Mouse (Mus musculus): ENCODE measurements at regions not wholly inside any gene's neighbourhood (a gene's known extent, or its start where the extent isn't known, plus 50 kb on each side); places are given as distances from the start of the nearest gene placed in this dataset.

GRCm38 (mm10) chr14:106034933-106035665, 70.9 kb upstream of the Trim52 start:
- Histone ChIP-seq H3K36me3 (ENCODE audit: control insufficient read depth, insufficient read depth, low read length) (no peaks in the 10 kb centered on the region), H3K4me2 (ENCODE audit: low read depth, low read length) (no peak overlapping the region), H3K27ac (ENCODE audit: low read length) (no peak overlapping the region), H3K27me3 (ENCODE audit: control insufficient read depth, insufficient read depth, low read depth, low read length) (no peaks in the 10 kb centered on the region), H3K4me3 (ENCODE audit: low read length) (no peak overlapping the region), H3K4me1 (replicated peaks; ENCODE audit: control insufficient read depth, insufficient read depth, low read length) (no peaks in the 10 kb centered on the region), H3K9ac (ENCODE audit: low read length) (no peak overlapping the region), H3K9me3 (ENCODE audit: control insufficient read depth, low read length) (no peaks in the 10 kb centered on the region)
- WGBS: 84% methylated on average over 10 of the region's 10 CpGs
- no peak for ATAC-seq (ENCODE audit: low read depth)

- Histone ChIP-seq H3K36me3 (ENCODE audit: control insufficient read depth, insufficient read depth, low read length) (no peaks in the 10 kb centered on the region), H3K9me3 (ENCODE audit: control insufficient read depth, low read length) (no peaks in the 10 kb centered on the region), H3K4me1 (replicated peaks; ENCODE audit: control insufficient read depth, insufficient read depth, low read length) (no peaks in the 10 kb centered on the region), H3K4me3 (ENCODE audit: low read length) (no peak overlapping the region), H3K27me3 (ENCODE audit: control insufficient read depth, insufficient read depth, low read depth, low read length) (no peaks in the 10 kb centered on the region), H3K9ac (ENCODE audit: low read length) (no peak overlapping the region), H3K27ac (ENCODE audit: low read length) (no peak overlapping the region), H3K4me2 (ENCODE audit: low read depth, low read length) (no peak overlapping the region)
- 69% methylated on average over 1 of the region's 1 CpGs for WGBS
- ATAC-seq (ENCODE audit: low read depth): no peak
Observed at GRCm38 (mm10) chr14:106044274-106044673, 61.7 kb upstream of the Trim52 start.

GRCm38 (mm10) chr14:106050231-106050630, 55.8 kb upstream of the Trim52 start:
- no peak overlapping the region for H3K9ac ChIP-seq (ENCODE audit: low read length)
- no peak overlapping the region for H3K4me3 ChIP-seq (ENCODE audit: low read length)
- H3K9me3 ChIP-seq (ENCODE audit: control insufficient read depth, low read length): no peaks in the 10 kb centered on the region
- no peaks in the 10 kb centered on the region for H3K27me3 ChIP-seq (ENCODE audit: control insufficient read depth, insufficient read depth, low read depth, low read length)
- H3K4me1 ChIP-seq (replicated peaks; ENCODE audit: control insufficient read depth, insufficient read depth, low read length): no peaks in the 10 kb centered on the region
- no peak overlapping the region for H3K27ac ChIP-seq (ENCODE audit: low read length)
- H3K4me2 ChIP-seq (ENCODE audit: low read depth, low read length): no peak overlapping the region
- no peaks in the 10 kb centered on the region for H3K36me3 ChIP-seq (ENCODE audit: control insufficient read depth, insufficient read depth, low read length)
- no peak for ATAC-seq (ENCODE audit: low read depth)
- WGBS: 58% methylated on average over 1 of the region's 1 CpGs

GRCm38 (mm10) chr14:106052585-106053551, 53.1 kb upstream of the Trim52 start:
- ATAC-seq (ENCODE audit: low read depth): peak; percentile 43
- Histone ChIP-seq H3K4me1 (replicated peaks; ENCODE audit: control insufficient read depth, insufficient read depth, low read length) (no peaks in the 10 kb centered on the region), H3K36me3 (ENCODE audit: control insufficient read depth, insufficient read depth, low read length) (no peaks in the 10 kb centered on the region), H3K4me2 (ENCODE audit: low read depth, low read length) (no peak overlapping the region), H3K9ac (ENCODE audit: low read length) (no peak overlapping the region), H3K27me3 (ENCODE audit: control insufficient read depth, insufficient read depth, low read depth, low read length) (no peaks in the 10 kb centered on the region), H3K9me3 (ENCODE audit: control insufficient read depth, low read length) (no peaks in the 10 kb centered on the region), H3K27ac (ENCODE audit: low read length) (no peak overlapping the region), H3K4me3 (ENCODE audit: low read length) (no peak overlapping the region)
- WGBS: 39% methylated on average over 6 of the region's 6 CpGs
